Mouse (Mus musculus) hindlimb bud, embryonic 11.5 days (tissue): ENCODE data around the gene Cyp1a1.
A peak's percentile ranks its signal among the peaks of the same experiment; 100 is the strongest.

Experiments
- DNase-seq: peaks from one replicate; pipeline ENCODE4 v3.0.0-alpha.2; 2012; ENCODE audit warnings: low read depth, low spot score; ENCODE audit errors: extremely low spot score

The Cyp1a1 gene

GRCm38 (mm10) chr9:57655749-57656148, 32.0 kb upstream of the Cyp1a1 start:
- peak; percentile 92 for DNase-seq

- no peak for DNase-seq
Measured at GRCm38 (mm10) chr9:57656631-57657350, 30.9 kb upstream of the Cyp1a1 start.

GRCm38 (mm10) chr9:57657843-57658242, 29.9 kb upstream of the Cyp1a1 start:
- DNase-seq = no peak

- DNase-seq = no peak
Measured at GRCm38 (mm10) chr9:57658970-57659369, 28.8 kb upstream of the Cyp1a1 start.

GRCm38 (mm10) chr9:57659774-57660173, 28.0 kb upstream of the Cyp1a1 start:
- DNase-seq = peak; percentile 28

GRCm38 (mm10) chr9:57660501-57660900, 27.2 kb upstream of the Cyp1a1 start:
- DNase-seq = no peak

- no peak for DNase-seq
Measured at GRCm38 (mm10) chr9:57661552-57661951, 26.2 kb upstream of the Cyp1a1 start.

GRCm38 (mm10) chr9:57664616-57665015, 23.1 kb upstream of the Cyp1a1 start:
- no peak for DNase-seq

GRCm38 (mm10) chr9:57666536-57666935, 21.2 kb upstream of the Cyp1a1 start:
- DNase-seq = no peak

- DNase-seq = no peak
Measured at GRCm38 (mm10) chr9:57667136-57667535, 20.6 kb upstream of the Cyp1a1 start.

GRCm38 (mm10) chr9:57667817-57668216, 19.9 kb upstream of the Cyp1a1 start:
- DNase-seq = no peak

GRCm38 (mm10) chr9:57668277-57668676, 19.5 kb upstream of the Cyp1a1 start:
- no peak for DNase-seq

GRCm38 (mm10) chr9:57669566-57669965, 18.2 kb upstream of the Cyp1a1 start:
- DNase-seq = no peak

- no peak for DNase-seq
Measured at GRCm38 (mm10) chr9:57671037-57671436, 16.7 kb upstream of the Cyp1a1 start.

- DNase-seq = no peak
Measured at GRCm38 (mm10) chr9:57671500-57671899, 16.2 kb upstream of the Cyp1a1 start.

GRCm38 (mm10) chr9:57681411-57681810, 6.3 kb upstream of the Cyp1a1 start:
- no peak for DNase-seq

GRCm38 (mm10) chr9:57683520-57683919, 4.2 kb upstream of the Cyp1a1 start, which contains the start of gene Cyp1a2:
Gene Cyp1a2 (minus strand): TSS chr9:57683703.
- no peak for DNase-seq

- DNase-seq = no peak
Measured at GRCm38 (mm10) chr9:57686011-57686410, 1.7 kb upstream of the Cyp1a1 start.

GRCm38 (mm10) chr9:57688158-57688557, 430 bp downstream of the Cyp1a1 start:
- no peak for DNase-seq

GRCm38 (mm10) chr9:57688606-57689005, 878 bp downstream of the Cyp1a1 start:
- no peak for DNase-seq

- DNase-seq = no peak
Measured at GRCm38 (mm10) chr9:57694108-57694507, 6.4 kb downstream of the Cyp1a1 start.

GRCm38 (mm10) chr9:57696380-57697285, 8.9 kb downstream of the Cyp1a1 start:
- DNase-seq = no peak
